Mouse (Mus musculus) liver, embryonic 14.5 days (tissue): ENCODE measurements around the gene Pik3ca. TPM values are rescaled to one million over a fixed set of nuclear protein-coding genes. Genes with fewer than 3 reads are reported as not detected.

ENCODE experiments used
- ATAC-seq: fragments of 200-750 bp; cut with Nextera tagmentation; 2 replicates; pipeline ENCODE4 v1.8.0; 2017; ENCODE audit warnings: moderate number of reproducible peaks, mild to moderate bottlenecking, moderate library complexity; ENCODE audit not compliant: insufficient read depth
- DNase-seq, 3 experiments: peaks; one replicate each; pipeline ENCODE4 v3.0.0-alpha.2; 2012 to 2013; ENCODE audit warnings: low read depth in 3 of 3, low spot score in 3 of 3
- H3K27ac ChIP-seq: fragments of 300-500 bp; sonication (generic); 2 replicates; pipeline ENCODE4 v1.5.1; 2014; ENCODE audit warnings: moderate library complexity, mild to moderate bottlenecking, control low read depth, inconsistent platforms
- H3K27me3 ChIP-seq: fragments of 300-500 bp; sonication (generic); 2 replicates; pipeline ENCODE4 v1.6.1; 2014; ENCODE audit warnings: mild to moderate bottlenecking, low read length, moderate library complexity; ENCODE audit not compliant: control insufficient read depth, insufficient read depth
- H3K36me3 ChIP-seq: fragments of 300-500 bp; sonication (generic); replicated peaks from 2 replicates; pipeline ENCODE4 v1.6.1; 2014; ENCODE audit warnings: low read depth; ENCODE audit not compliant: control insufficient read depth, insufficient read depth
- H3K4me1 ChIP-seq, 2 experiments: fragments of 200-500 bp in 1 of 2; fragments of 300-500 bp in 1 of 2; sonication (generic) in 1 of 2; replicated peaks; 2 replicates each; pipeline ENCODE4 v1.6.1; 2012 to 2014; ENCODE audit warnings: antibody characterized with exemption in 1 of 2, inconsistent platforms in 1 of 2, low read length in 1 of 2; ENCODE audit not compliant: control insufficient read depth in 2 of 2, insufficient read depth in 2 of 2
- H3K4me2 ChIP-seq: fragments of 300-500 bp; sonication (generic); 2 replicates; pipeline ENCODE4 v1.6.1; 2014; ENCODE audit warnings: low read depth, mild to moderate bottlenecking, control low read depth, moderate library complexity
- H3K4me3 ChIP-seq, 2 experiments: fragments of 200-500 bp in 1 of 2; fragments of 300-500 bp in 1 of 2; sonication (generic) in 1 of 2; 2 replicates each; pipeline ENCODE4 v1.5.1; 2012 to 2014; ENCODE audit warnings: low read depth in 2 of 2, low read length in 2 of 2, mild to moderate bottlenecking in 2 of 2, control low read depth in 1 of 2, inconsistent platforms in 1 of 2, moderate library complexity in 1 of 2; ENCODE audit not compliant: insufficient read depth in 1 of 2
- H3K9ac ChIP-seq: fragments of 300-500 bp; sonication (generic); replicated peaks from 2 replicates; pipeline ENCODE4 v1.6.1; 2014; ENCODE audit warnings: mild to moderate bottlenecking, control low read depth, moderate library complexity
- H3K9me3 ChIP-seq: fragments of 300-500 bp; sonication (generic); 2 replicates; pipeline ENCODE4 v1.6.1; 2016; ENCODE audit warnings: low read length, mixed read lengths; ENCODE audit not compliant: control insufficient read depth
- CTCF ChIP-seq: IDR thresholded peaks from 2 replicates; pipeline ENCODE4 v1.5.1; 2016; ENCODE audit warnings: antibody characterized with exemption, low read depth, control low read depth
- EP300 ChIP-seq: IDR thresholded peaks from 2 replicates; pipeline ENCODE4 v1.6.1; 2016; ENCODE audit warnings: antibody characterized with exemption, low read depth
- WGBS: fragments of 180-500 bp; shearing (Covaris S2); extraction: QIAGEN DNeasy Blood & Tissue Kit; methylation state at CpG from one replicate; pipeline ENCODE4 v1.1.7; 2014; ENCODE audit not compliant: insufficient replicate concordance; 5-methylcytosine and 5-hydroxymethylcytosine counted together
- polyA plus RNA-seq, 2 experiments: library from polyadenylated mRNA; depleted of rRNA in 1 of 2; stranded (reverse) in 1 of 2; unstranded in 1 of 2; fragments of >200 nt; fragmentation: Nextera tagmentation in 1 of 2; extraction: Ambion mirVana in 1 of 2; gene quantifications; 2 replicates each; pipeline versions ENCODE4 v1.2.1 to v1.2.3; 2012 to 2014

Pik3ca gene
- polyA plus RNA-seq, 2 experiments, result 3.5 to 4.2 TPM

- Histone ChIP-seq H3K4me3 (no peak overlapping the region), H3K27me3 (no peaks in the 10 kb centered on the region), H3K36me3 (no peaks in the 10 kb centered on the region), H3K9ac (no peak overlapping the region), H3K27ac (no peak overlapping the region), H3K9me3 (no peaks in the 10 kb centered on the region), H3K4me2 (no peak overlapping the region), H3K4me1 (peaks cover 6 to 18% of the 10 kb centered on the region in 2 experiments)
- TF ChIP-seq EP300, result no peak
- no peak for TF ChIP-seq CTCF
- DNase-seq (no peak), ATAC-seq (no peak)
- 57% methylated on average over 2 of the region's 2 CpGs for WGBS
These were observed 2.5 kb downstream of the Pik3ca start for GRCm38 (mm10) chr3:32399931-32400330.

DNA sequence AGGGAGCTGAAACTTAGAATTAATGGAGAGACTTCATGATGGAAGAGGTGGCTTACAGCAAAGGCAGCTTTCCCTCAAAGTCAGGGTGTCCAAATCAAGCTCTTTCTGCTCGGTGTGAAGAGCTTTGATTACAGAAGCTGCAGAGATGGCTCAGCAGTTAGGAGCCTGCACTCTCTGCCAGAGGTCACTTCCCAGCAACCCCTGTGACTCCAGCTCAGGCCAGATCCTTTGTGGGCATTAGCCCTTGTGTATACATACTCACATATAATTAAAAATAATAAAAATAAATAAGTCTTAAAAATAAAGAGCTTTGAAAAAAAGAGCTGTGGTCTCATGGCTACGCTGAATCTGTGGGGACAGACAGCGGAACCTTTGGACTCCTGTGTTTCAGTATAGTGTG, 4.1 kb downstream of the Pik3ca start:
- H3K9me3 ChIP-seq, result no peaks in the 10 kb centered on the region
- H3K27ac ChIP-seq, result no peak overlapping the region
- no peak overlapping the region for H3K4me3 ChIP-seq
- no peaks in the 10 kb centered on the region for H3K36me3 ChIP-seq
- H3K27me3 ChIP-seq, result no peaks in the 10 kb centered on the region
- no peak for DNase-seq
- 62% methylated on average over 3 of the region's 3 CpGs for WGBS
- H3K4me2 ChIP-seq, result no peak overlapping the region
- peaks cover 10 to 25% of the 10 kb centered on the region in 2 experiments for H3K4me1 ChIP-seq
- H3K9ac ChIP-seq, result no peak overlapping the region
- TF ChIP-seq EP300 (no peak), CTCF (no peak)
- no peak for ATAC-seq

- WGBS, result 80% methylated on average over 7 of the region's 7 CpGs
- Histone ChIP-seq H3K9ac (no peak overlapping the region), H3K4me3 (no peak overlapping the region), H3K27ac (no peak overlapping the region), H3K4me1 (peaks cover 14 to 32% of the 10 kb centered on the region in 2 experiments), H3K9me3 (no peaks in the 10 kb centered on the region), H3K36me3 (no peaks in the 10 kb centered on the region), H3K27me3 (no peaks in the 10 kb centered on the region), H3K4me2 (no peak overlapping the region)
- TF ChIP-seq EP300 (no peak), CTCF (no peak)
- ATAC-seq (no peak), DNase-seq (no peak)
These were observed 5.8 kb downstream of the Pik3ca start for GRCm38 (mm10) chr3:32402990-32403885.

DNA sequence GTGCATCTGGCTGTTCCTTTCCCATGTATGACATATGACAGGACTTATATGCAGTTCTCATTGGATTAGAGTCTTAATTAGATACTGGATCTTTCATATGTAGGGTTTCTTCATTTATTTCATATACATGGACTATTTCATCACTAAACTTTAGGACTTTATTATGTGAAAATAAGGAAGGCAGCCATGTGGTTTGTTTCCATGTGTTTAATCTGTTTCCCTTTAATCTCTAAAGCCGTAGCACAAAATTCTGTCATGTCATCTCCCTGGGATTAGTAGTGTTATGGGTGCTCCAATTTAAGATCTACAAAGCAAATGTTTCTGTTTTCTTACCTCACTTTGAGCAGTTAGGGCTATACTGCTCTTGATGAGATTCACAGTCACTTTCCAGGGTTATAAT, 8.2 kb downstream of the Pik3ca start:
- Histone ChIP-seq H3K27me3 (no peaks in the 10 kb centered on the region), H3K4me2 (no peak overlapping the region), H3K36me3 (no peaks in the 10 kb centered on the region), H3K9ac (no peak overlapping the region), H3K9me3 (no peaks in the 10 kb centered on the region), H3K4me1 (peaks cover 8 to 27% of the 10 kb centered on the region in 2 experiments), H3K27ac (no peak overlapping the region), H3K4me3 (no peak overlapping the region)
- TF ChIP-seq EP300 (no peak), CTCF (no peak)
- no peak for ATAC-seq
- DNase-seq, result no peak
- 10% methylated on average over 1 of the region's 1 CpGs for WGBS

GRCm38 (mm10) chr3:32406804-32407203, 9.3 kb downstream of the Pik3ca start:
- DNase-seq (no peak), ATAC-seq (no peak)
- H3K36me3 ChIP-seq, result no peaks in the 10 kb centered on the region
- no peak overlapping the region for H3K4me2 ChIP-seq
- TF ChIP-seq EP300 (no peak), CTCF (no peak)
- no peak overlapping the region for H3K9ac ChIP-seq
- no peaks in the 10 kb centered on the region for H3K27me3 ChIP-seq
- 37% methylated on average over 6 of the region's 6 CpGs for WGBS
- peaks cover 8 to 24% of the 10 kb centered on the region in 2 experiments for H3K4me1 ChIP-seq
- H3K27ac ChIP-seq, result no peak overlapping the region
- H3K4me3 ChIP-seq, result no peak overlapping the region
- H3K9me3 ChIP-seq, result no peaks in the 10 kb centered on the region
